33 mouse cellular contexts compared by ENCODE assay signal in genomic region chr1:11792820-11793219, GRCm38 (mm10).
"Had no signal": no experiment of that assay in that cellular context is flagged by ENCODE, and none has a peak within 500 bp of the region (broad histone marks: within the 10 kb centered on the region; RNA-seq: fewer than 3 reads in every experiment).

No protein-coding gene starts in this region.

- H3K36me3 ChIP-seq: heart, embryonic 10.5 days; heart, embryonic 12.5 days; heart, embryonic 13.5 days; heart, embryonic 15.5 days; hindbrain, embryonic 10.5 days; hindbrain, embryonic 12.5 days; hindbrain, embryonic 13.5 days; hindbrain, embryonic 15.5 days; kidney, embryonic 15.5 days had no signal

- H3K27me3 ChIP-seq: heart, embryonic 12.5 days; heart, embryonic 13.5 days; heart, embryonic 15.5 days; hindbrain, embryonic 12.5 days; hindbrain, embryonic 13.5 days; hindbrain, embryonic 15.5 days; kidney, embryonic 15.5 days had no signal

- ATAC-seq: hindbrain, embryonic 16.5 days; hindbrain, postnatal 0 days; inflammation-experienced regulatory T-cells, adult 6 months had no signal

- H3K4me1 ChIP-seq: heart, embryonic 10.5 days; heart, embryonic 12.5 days; heart, embryonic 13.5 days; heart, embryonic 15.5 days; hindbrain, embryonic 10.5 days; hindbrain, embryonic 12.5 days; hindbrain, embryonic 13.5 days; hindbrain, embryonic 15.5 days; kidney, embryonic 15.5 days had no signal

- H3K9me3 ChIP-seq: heart, embryonic 10.5 days; heart, embryonic 12.5 days; heart, embryonic 13.5 days; heart, embryonic 15.5 days; hindbrain, embryonic 10.5 days; hindbrain, embryonic 12.5 days; hindbrain, embryonic 13.5 days; hindbrain, embryonic 15.5 days; kidney, embryonic 15.5 days had no signal

- H3K27ac ChIP-seq: heart, embryonic 10.5 days; heart, embryonic 13.5 days; heart, embryonic 15.5 days; hindbrain, embryonic 10.5 days; hindbrain, embryonic 12.5 days; hindbrain, embryonic 13.5 days; hindbrain, embryonic 14.5 days; hindbrain, embryonic 15.5 days; hindbrain, postnatal 0 days; kidney, embryonic 15.5 days; kidney, postnatal 0 days; layer of hippocampus, adult 2 months; left cerebral cortex, adult 2 months had no signal

- H3K4me2 ChIP-seq: heart, embryonic 11.5 days; heart, embryonic 12.5 days; heart, embryonic 13.5 days; heart, embryonic 15.5 days; hindbrain, embryonic 12.5 days; hindbrain, embryonic 13.5 days; hindbrain, embryonic 14.5 days; hindbrain, embryonic 15.5 days; kidney, embryonic 15.5 days had no signal

- DNase-seq: heart, postnatal 10 days; heart, postnatal 14 days; heart, postnatal 36 days; heart, postnatal 4 days; kidney, adult 11 months; kidney, adult 18-20 months; kidney, adult 2 months; kidney, adult 8-10 months; kidney, adult 9 months; kidney, postnatal 10 days; kidney, postnatal 14 days; kidney, postnatal 25 days; kidney, postnatal 36 days; kidney, postnatal 4 days; layer of hippocampus, adult 9-11 months; layer of hippocampus, postnatal 36 days had no signal

- H3K9ac ChIP-seq: heart, embryonic 12.5 days; heart, embryonic 13.5 days; heart, embryonic 15.5 days; hindbrain, embryonic 12.5 days; hindbrain, embryonic 13.5 days; hindbrain, embryonic 14.5 days; hindbrain, embryonic 15.5 days; kidney, embryonic 15.5 days had no signal

- H3K4me3 ChIP-seq: heart, embryonic 10.5 days; heart, embryonic 12.5 days; heart, embryonic 13.5 days; heart, embryonic 15.5 days; hindbrain, embryonic 10.5 days; hindbrain, embryonic 12.5 days; hindbrain, embryonic 13.5 days; hindbrain, embryonic 15.5 days; kidney, embryonic 15.5 days; layer of hippocampus, adult 2 months; left cerebral cortex, adult 2 months had no signal
